Mouse (Mus musculus) splenic B cell, adult 2 months (primary cell): Measurements from ENCODE around the gene Dohh.

Experiments
- DNase-seq: peaks from one replicate; pipeline ENCODE4 v3.0.0-alpha.2; 2011; ENCODE audit warnings: low read depth, low spot score
- H3K27me3 ChIP-seq: 2 replicates; pipeline ENCODE4 v1.6.1; 2012; ENCODE audit warnings: mild to moderate bottlenecking, low read length, moderate library complexity, mixed read lengths; ENCODE audit not compliant: control insufficient read depth, poor library complexity, insufficient read depth, severe bottlenecking
- H3K36me3 ChIP-seq: 2 replicates; pipeline ENCODE4 v1.6.1; 2012; ENCODE audit warnings: mild to moderate bottlenecking, low read length, moderate library complexity, mixed read lengths; ENCODE audit not compliant: control insufficient read depth, poor library complexity, insufficient read depth, severe bottlenecking

Dohh gene

DNA sequence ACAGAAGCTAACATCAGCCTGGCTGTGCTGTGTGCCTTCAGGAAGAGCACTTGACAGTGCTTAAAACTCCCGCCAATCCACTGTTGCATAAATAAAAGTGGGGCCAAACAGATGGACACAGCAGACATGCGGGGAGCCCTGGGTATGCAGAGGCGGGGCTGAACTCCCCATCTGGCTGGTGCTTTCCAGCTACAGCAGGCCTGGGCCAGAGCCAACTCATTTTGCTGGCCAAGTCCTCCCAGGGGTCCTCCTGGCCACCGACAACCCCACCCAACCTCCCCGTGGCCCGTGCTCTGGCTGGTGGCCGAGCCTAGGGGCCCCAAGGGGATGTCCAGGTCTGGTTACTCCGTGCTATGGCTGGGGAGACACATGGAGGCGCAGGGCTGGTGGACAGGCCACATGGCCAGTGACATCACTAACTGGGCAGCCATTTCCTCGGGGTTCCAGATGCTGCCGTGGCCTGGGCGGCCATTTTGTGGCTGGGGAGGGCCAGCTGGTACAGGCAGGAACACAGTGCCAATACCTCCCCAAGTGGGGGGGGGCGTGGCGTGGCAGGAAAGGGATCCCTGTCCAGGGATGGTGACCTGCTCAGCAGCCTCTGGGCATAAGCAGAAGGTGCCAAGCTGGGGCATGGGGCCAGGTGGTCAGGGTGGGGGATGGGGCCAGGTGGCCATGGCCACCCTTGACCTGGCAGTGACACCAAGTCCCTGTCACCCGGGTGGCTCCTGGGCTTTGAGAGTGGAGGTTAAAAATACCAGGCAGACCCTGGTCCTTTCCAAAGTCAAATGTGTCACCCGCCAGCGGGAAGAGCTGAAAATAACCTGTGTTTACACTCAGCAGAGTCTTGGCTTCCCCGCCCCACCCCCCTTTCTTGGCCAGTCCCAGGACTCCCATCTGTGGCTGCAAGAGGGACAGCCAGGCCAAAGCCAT, 27.5 kb downstream of the Dohh start:
- DNase-seq = no peak
- H3K27me3 ChIP-seq = no peaks in the 10 kb centered on the region
- no peaks in the 10 kb centered on the region for H3K36me3 ChIP-seq

DNA sequence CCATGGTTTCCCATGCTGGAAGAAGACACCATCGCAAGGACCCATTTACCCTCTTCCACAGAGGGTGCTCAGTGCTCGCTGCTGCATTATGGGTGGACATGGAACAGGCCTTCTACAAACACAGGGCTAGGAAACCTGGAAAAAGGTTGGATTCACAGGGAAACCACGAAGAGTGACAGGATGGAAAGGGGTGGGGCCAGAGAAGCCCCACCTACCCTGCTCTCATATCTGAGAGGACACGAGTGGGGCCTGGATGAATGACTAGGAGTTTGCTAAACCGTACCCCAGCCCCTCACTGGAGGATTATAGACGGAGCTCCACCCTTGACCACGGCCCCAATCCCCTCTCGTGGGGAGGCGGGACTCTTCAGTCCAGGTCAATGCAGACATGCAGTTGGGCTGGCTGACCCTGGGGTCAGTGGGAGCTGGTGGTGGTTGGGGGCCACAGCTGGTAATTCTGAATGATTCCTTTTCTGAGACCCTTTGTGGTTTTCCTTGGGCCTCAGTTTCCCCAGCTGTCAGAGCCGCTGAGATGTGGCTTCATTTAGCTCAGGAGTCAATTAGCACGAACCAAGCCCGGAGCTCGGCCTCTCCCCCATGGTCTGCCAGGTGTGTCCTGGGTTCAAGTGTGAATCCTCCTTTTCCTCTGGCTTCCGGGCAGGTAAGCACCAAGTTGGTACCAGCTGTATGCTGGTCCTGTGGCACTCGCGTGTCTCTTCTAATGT, 28.5 kb downstream of the Dohh start:
- DNase-seq = no peak

DNA sequence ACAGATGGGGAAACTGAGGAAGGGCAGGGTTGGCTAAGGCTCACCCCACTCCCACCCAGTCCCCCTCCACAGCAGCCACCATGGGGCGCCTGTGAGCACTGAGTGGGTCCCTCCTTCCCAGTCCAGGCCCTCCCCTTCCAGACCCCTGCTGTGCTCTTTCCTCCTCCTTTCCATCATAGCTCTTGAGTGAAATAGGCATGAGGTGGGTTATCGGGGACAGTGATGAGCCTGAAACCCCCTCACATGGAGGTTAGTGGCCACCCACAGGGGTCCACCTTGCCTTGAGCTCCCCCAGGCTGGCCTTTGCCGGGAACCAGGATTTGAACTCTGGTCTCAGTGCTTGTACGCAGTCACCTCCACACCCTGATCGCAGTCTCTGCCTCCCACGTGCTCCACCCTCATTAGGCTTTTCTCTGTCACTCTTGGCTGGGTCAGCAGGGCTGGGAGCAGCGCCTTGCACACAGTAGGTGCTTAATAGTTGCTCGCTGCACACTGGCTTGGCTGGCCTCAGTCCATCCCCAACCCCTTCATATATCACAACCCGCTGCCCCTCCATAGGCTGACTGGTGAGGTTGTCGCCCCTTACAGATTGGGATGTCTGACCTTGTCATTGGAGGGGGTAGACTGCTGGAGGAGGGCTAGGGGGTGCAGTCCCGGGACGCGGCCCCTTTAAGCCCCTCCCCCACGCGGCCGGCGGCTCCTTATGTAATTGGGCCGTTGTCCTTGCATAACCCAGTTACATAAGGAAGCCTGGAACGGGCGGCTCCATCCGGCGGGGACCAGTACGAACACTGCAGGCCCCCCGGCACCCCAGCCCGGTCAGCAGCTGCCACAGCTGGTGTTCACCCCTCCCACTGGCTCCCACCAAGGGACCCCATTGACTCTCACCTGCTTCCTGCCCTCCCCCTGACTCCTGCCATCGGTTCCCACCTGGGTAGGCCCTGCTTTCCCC, 29.4 kb downstream of the Dohh start:
- DNase-seq = no peak
- Histone ChIP-seq H3K36me3 (no peaks in the 10 kb centered on the region), H3K27me3 (no peaks in the 10 kb centered on the region)

More for the DNA sequence above, 28.5 kb downstream of the Dohh start:
- no peaks in the 10 kb centered on the region for H3K36me3 ChIP-seq
- no peaks in the 10 kb centered on the region for H3K27me3 ChIP-seq

DNA sequence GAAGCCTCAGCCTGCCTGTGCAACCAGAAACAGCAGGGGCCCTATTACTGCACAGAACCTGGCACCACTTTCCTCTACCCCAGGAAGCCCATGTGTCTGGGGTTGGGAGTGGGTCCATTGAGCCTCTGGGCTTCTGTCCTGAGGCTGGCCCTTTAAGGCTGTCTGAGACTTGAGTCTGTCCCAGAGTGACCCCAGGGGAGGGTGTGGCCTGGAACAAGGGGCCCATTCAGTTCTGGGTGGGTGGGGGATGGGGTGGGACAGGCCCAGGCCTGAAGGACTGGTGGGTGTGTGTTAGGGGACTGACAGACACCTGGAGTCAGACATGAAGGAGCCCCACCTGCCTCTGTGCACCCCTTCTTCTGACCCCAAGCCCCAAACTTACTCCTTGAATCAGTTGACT, 30.5 kb downstream of the Dohh start:
- H3K27me3 ChIP-seq = no peaks in the 10 kb centered on the region
- no peaks in the 10 kb centered on the region for H3K36me3 ChIP-seq
- DNase-seq = no peak

DNA sequence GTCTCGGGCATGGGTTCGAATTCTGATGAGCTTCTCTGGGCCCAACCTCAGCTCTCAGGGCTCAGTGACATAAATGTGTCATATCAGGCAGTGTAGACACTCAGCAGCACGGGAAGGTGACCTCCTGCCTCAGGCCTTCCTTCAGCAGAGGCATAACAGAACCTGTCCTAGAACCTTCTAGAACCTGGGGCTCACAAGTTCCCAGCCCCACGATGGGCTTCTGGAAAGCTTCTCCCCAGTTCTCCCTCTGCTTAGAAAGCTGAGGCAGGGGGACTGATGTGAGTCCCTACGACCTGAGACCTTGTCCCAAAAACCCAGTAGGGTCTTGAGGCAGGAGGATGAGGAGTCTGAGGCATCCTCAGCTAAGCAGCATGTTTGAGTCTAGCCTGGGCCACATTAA, 30.9 kb downstream of the Dohh start:
- DNase-seq = no peak
- no peaks in the 10 kb centered on the region for H3K27me3 ChIP-seq
- H3K36me3 ChIP-seq = no peaks in the 10 kb centered on the region

DNA sequence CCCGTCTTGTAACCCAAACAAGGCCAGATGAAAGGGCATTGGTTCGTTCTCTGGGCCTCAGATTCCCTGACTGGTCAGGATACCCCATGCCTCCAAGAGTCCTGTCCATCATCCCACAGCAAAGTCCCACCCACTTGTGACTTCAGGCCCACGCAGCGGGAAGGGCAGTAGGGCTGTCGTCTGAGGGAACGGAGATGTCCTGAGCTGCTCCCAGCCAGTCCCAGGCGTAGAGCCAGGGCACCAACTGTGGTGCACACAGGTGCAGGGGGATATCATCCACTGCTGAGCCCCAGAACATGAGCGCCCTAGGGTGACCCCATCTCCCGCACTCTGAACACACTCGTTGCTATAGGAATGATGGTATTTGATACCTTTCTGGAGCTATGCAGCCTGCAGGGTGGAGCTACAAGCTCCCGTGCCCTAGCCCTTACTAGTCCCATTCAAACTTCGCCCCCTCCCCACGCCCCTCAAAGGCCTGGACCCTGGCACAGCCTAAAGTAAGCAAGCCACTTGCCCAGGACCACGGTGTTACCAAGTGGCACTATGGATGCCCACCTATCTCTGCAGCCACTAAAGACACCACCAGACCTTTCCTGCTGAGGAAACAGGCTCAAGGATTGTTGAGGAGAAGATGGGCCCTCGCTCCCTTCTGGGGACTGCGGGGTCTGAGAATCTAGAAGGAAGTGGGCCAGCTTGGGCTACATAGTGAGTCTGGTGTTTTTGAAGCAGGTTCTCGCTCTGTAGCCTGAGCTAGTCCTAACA, 31.5 kb downstream of the Dohh start:
- no peak for DNase-seq
- no peaks in the 10 kb centered on the region for H3K36me3 ChIP-seq
- no peaks in the 10 kb centered on the region for H3K27me3 ChIP-seq

GRCm38 (mm10) chr10:81416581-81417226, 32.5 kb downstream of the Dohh start:
- Histone ChIP-seq H3K27me3 (no peaks in the 10 kb centered on the region), H3K36me3 (no peaks in the 10 kb centered on the region)
- no peak for DNase-seq

DNA sequence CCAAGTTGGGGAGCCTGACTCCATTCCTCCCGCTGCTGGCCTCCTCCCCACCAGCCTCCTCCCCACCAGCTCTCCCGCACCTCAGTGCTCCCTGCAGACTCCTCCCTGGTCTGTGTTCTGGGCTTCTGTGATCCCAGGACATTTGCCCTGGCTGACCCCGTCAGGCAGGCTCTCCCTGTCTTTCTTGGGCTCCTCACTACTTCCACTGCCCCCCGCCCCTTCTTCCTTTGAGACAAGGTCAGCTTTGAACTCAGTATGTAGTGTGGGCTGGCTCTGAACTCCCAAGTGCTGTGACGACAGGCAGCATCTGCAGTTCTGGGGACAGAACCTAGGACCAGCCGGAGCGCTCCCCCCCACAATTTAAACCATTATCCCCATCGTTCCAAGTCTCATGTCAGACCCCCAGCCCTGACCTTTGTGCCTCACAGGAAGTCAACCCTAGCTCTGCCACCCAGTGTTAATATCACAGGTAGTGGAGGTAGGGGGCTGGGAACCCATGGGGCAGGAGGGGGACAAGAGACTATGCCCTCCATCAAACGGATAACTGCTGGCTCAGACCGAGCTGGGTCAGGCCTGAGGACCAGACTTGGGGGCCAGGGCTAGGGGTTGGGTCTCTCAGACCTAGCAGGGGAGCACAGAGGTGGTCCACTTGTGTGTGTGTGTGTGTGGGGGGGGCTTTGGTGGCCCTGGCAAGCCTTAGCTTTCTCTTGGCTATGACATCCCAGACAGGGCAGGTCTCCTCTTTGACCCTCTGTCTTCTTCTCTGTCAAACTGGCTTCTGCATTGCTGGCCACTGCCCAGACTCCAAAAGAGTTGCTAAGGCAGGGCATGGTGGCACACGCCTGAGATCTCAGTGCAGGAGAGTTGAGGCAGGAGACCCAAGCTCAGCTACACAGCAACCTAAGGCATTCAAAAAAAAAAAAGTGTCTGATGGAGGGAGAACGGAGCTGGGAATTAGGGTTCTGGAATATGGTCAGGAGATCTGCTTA, 33.3 kb downstream of the Dohh start:
- Histone ChIP-seq H3K27me3 (no peaks in the 10 kb centered on the region), H3K36me3 (no peaks in the 10 kb centered on the region)
- no peak for DNase-seq

DNA sequence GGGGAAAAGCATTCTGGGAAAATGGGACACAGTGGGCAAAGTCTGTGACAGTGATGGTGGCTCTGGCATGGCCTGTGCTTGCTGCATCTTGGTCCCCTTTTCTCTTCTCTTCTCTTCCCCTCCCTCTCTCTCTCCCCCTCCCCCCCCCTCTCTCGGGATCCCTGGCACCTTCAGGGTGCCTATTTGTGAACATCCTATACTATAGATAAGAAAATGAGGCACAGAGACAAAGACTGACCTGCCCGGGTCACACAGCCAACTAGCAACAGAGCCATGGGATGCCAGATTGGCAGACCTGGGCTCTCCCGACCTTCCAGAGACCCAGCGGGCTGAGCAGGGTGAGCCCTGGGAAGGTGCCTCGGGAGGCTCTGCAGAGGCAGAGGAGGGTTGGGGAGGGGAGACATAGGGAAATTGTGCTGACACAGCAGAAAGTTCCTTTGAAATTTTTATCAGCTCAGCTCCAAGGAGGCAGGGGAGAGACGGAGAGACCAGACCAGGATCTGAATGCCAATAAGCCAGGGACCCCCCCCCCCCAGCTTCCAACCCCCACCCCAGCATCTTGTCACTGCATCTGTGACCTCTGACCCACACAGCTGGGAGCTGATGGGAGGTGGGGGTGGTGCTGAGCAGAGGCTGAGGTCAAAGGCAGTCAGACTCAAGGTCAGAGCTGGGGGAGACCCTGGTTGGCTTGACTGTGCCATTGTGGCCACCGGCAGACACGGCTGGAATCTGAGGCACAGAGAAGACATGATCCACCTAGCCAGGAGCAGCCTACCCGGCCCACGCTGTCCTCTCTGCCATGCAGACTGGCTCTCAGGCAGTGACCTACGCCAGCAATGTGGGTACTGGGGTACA, 34.2 kb downstream of the Dohh start:
- DNase-seq = no peak
- Histone ChIP-seq H3K36me3 (no peaks in the 10 kb centered on the region), H3K27me3 (no peaks in the 10 kb centered on the region)

- Histone ChIP-seq H3K36me3 (no peaks in the 10 kb centered on the region), H3K27me3 (no peaks in the 10 kb centered on the region)
- DNase-seq = no peak
Measured at GRCm38 (mm10) chr10:81419111-81419928, 35.1 kb downstream of the Dohh start.

GRCm38 (mm10) chr10:81420191-81420767, 36.1 kb downstream of the Dohh start:
- no peaks in the 10 kb centered on the region for H3K36me3 ChIP-seq
- DNase-seq = no peak
- no peaks in the 10 kb centered on the region for H3K27me3 ChIP-seq
